Mouse (Mus musculus): ENCODE measurements around the gene Mpzl2. TPM values are rescaled to one million over a fixed set of nuclear protein-coding genes. Genes with fewer than 3 reads are reported as not detected.

Mpzl2 gene
- total and polyA plus RNA-seq, 3 experiments, result 0.08 to 0.39 TPM; not detected in 1

DNA sequence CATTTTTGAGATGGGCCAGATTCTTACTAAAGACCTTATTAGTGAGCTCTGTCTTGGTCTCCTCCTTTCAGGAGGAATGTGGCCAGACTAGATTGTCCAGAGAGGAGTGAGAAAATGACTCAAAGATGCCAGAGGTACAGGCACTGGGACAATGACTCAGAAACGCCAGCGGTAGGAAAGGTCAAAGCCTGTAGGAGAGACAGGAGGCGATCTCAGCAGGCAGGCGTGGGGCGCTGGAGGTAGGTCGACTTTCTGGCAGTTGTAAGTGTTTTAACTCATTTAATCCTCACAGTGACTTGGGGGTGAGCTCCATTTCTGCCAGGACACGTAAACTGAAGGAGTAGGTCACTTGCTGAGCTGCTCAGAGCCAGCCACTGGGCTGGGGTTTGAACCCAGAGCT is 20.6 kb downstream of the Mpzl2 start:
- H3K27me3 ChIP-seq (ENCODE audit: control insufficient read depth in 1 of 2, insufficient read depth in 2 of 2, low read length in 2 of 2), result peaks cover 27 to 40% of the 10 kb centered on the region in 2 experiments
- H3K79me2 ChIP-seq (ENCODE audit: control insufficient read depth, insufficient read depth, low read length, poor library complexity), result no peaks in the 10 kb centered on the region
- no peak for TF ChIP-seq GATA1 (IDR thresholded peaks at IDR 0.05; ENCODE audit: low read depth, low read length)
- H3K4me1 ChIP-seq (ENCODE audit: control insufficient read depth in 1 of 2, insufficient read depth in 2 of 2, low read length in 2 of 2), result no peaks in the 10 kb centered on the region
- no peak for DNase-seq (ENCODE audit: low read depth, low spot score)
- H3K36me3 ChIP-seq (ENCODE audit: control insufficient read depth in 1 of 2, insufficient read depth in 2 of 2, low read length in 2 of 2), result no peaks in the 10 kb centered on the region
- no peak overlapping the region for H3K27ac ChIP-seq (ENCODE audit: control insufficient read depth, low read depth, low read length)
- no peaks in the 10 kb centered on the region for H3K9me3 ChIP-seq (replicated peaks; ENCODE audit: insufficient read depth, low read length)
- no peak overlapping the region for H3K9ac ChIP-seq (ENCODE audit: control insufficient read depth, low read depth, low read length, poor library complexity, severe bottlenecking)
- no peak overlapping the region for H3K4me3 ChIP-seq (ENCODE audit: control insufficient read depth in 1 of 2, insufficient read depth in 1 of 2, low read depth in 2 of 2, low read length in 2 of 2)

DNA sequence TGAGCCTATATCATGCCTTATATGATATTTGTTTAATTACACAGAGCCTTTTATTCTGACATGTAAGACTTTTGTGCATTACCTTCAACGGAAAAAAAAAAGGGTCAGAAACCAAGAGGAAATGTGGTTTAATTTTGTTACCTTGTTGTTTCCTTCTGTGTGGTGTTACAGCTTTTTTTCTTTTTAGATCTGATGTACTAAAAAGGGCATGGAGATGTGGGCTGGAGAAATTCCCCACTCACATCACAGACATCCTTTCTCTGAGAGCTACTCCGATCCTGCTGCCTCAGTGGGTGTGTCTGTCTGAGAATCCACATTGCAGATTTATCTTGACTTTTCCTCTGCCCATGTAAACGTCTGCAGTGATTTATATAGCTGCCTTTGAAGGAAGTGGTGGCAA is 23.1 kb downstream of the Mpzl2 start:
- Histone ChIP-seq H3K9ac (ENCODE audit: control insufficient read depth, low read depth, low read length, poor library complexity, severe bottlenecking) (no peak overlapping the region), H3K79me2 (ENCODE audit: control insufficient read depth, insufficient read depth, low read length, poor library complexity) (no peaks in the 10 kb centered on the region), H3K36me3 (ENCODE audit: control insufficient read depth in 1 of 2, insufficient read depth in 2 of 2, low read length in 2 of 2) (no peaks in the 10 kb centered on the region), H3K4me3 (ENCODE audit: control insufficient read depth in 1 of 2, insufficient read depth in 1 of 2, low read depth in 2 of 2, low read length in 2 of 2) (no peak overlapping the region), H3K27ac (ENCODE audit: control insufficient read depth, low read depth, low read length) (no peak overlapping the region), H3K27me3 (ENCODE audit: control insufficient read depth in 1 of 2, insufficient read depth in 2 of 2, low read length in 2 of 2) (peaks cover 28 to 43% of the 10 kb centered on the region in 2 experiments), H3K4me1 (ENCODE audit: control insufficient read depth in 1 of 2, insufficient read depth in 2 of 2, low read length in 2 of 2) (no peaks in the 10 kb centered on the region), H3K9me3 (replicated peaks; ENCODE audit: insufficient read depth, low read length) (no peaks in the 10 kb centered on the region)
- no peak for TF ChIP-seq POLR2AphosphoS2 (IDR thresholded peaks at IDR 0.05; ENCODE audit: low read length)
- TF ChIP-seq NELFE (IDR thresholded peaks at IDR 0.05; ENCODE audit: low read depth, low read length), result no peak
- no peak for TF ChIP-seq TAL1 (IDR thresholded peaks at IDR 0.05; ENCODE audit: low read length)
- no peak for TF ChIP-seq ZNF384 (IDR thresholded peaks at IDR 0.05; ENCODE audit: low read depth, low read length)
- no peak for TF ChIP-seq JUND (IDR thresholded peaks at IDR 0.05; ENCODE audit: low read depth, low read length)
- TF ChIP-seq CHD1 (IDR thresholded peaks at IDR 0.05; ENCODE audit: low read depth, low read length), result no peak
- no peak for TF ChIP-seq NRF1 (IDR thresholded peaks at IDR 0.05; ENCODE audit: insufficient read depth, low read depth, low read length, poor library complexity, severe bottlenecking)
- no peak for TF ChIP-seq MEF2A (IDR thresholded peaks at IDR 0.05; ENCODE audit: extremely low read depth, insufficient replicate concordance, low read depth, low read length, poor library complexity, severe bottlenecking)
- TF ChIP-seq MAFK (IDR thresholded peaks at IDR 0.05; ENCODE audit: borderline replicate concordance, low read depth, low read length), result no peak
- no peak for TF ChIP-seq MXI1 (IDR thresholded peaks at IDR 0.05; ENCODE audit: low read depth, low read length)
- TF ChIP-seq ZC3H11A (IDR thresholded peaks at IDR 0.05; ENCODE audit: low read depth, low read length), result no peak
- TF ChIP-seq GATA1 (IDR thresholded peaks at IDR 0.05; ENCODE audit: low read depth, low read length), result no peak
- TF ChIP-seq USF1 (IDR thresholded peaks at IDR 0.05; ENCODE audit: low read depth, low read length), result no peak
- no peak for TF ChIP-seq USF2 (IDR thresholded peaks at IDR 0.05; ENCODE audit: borderline replicate concordance in 1 of 2, insufficient read depth in 1 of 2, low read depth in 1 of 2, low read length in 2 of 2)
- DNase-seq (ENCODE audit: low read depth, low spot score), result no peak

DNA sequence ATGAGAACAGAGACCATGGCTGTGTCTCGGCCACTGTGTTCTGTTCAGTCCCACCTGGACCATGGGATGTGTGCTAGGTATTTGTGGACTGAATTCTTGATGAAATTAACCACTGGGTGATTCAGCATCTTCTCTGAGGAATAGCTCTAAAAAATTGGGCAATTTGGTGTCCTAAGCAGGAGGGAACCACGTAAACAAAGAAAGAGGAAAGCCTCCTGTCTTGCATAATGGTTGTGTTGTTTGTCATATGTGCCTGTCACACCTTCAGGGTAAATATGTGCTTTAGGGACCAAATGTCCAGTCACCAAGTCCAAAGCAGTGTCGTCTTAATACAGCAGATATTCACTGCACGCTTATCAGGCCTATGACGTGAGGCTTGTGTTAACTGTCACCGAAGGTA is 24.8 kb downstream of the Mpzl2 start:
- Histone ChIP-seq H3K79me2 (ENCODE audit: control insufficient read depth, insufficient read depth, low read length, poor library complexity) (no peaks in the 10 kb centered on the region), H3K27ac (ENCODE audit: control insufficient read depth, low read depth, low read length) (no peak overlapping the region), H3K36me3 (ENCODE audit: control insufficient read depth in 1 of 2, insufficient read depth in 2 of 2, low read length in 2 of 2) (no peaks in the 10 kb centered on the region), H3K9ac (ENCODE audit: control insufficient read depth, low read depth, low read length, poor library complexity, severe bottlenecking) (no peak overlapping the region), H3K4me1 (ENCODE audit: control insufficient read depth in 1 of 2, insufficient read depth in 2 of 2, low read length in 2 of 2) (no peaks in the 10 kb centered on the region), H3K27me3 (ENCODE audit: control insufficient read depth in 1 of 2, insufficient read depth in 2 of 2, low read length in 2 of 2) (peaks cover 25 to 40% of the 10 kb centered on the region in 2 experiments), H3K9me3 (replicated peaks; ENCODE audit: insufficient read depth, low read length) (no peaks in the 10 kb centered on the region), H3K4me3 (ENCODE audit: control insufficient read depth in 1 of 2, insufficient read depth in 1 of 2, low read depth in 2 of 2, low read length in 2 of 2) (no peak overlapping the region)
- TF ChIP-seq MAZ (IDR thresholded peaks at IDR 0.05; ENCODE audit: low read depth, low read length) (no peak), CHD1 (IDR thresholded peaks at IDR 0.05; ENCODE audit: low read depth, low read length) (no peak), RAD21 (IDR thresholded peaks at IDR 0.05; ENCODE audit: low read depth, low read length) (no peak), TCF12 (IDR thresholded peaks at IDR 0.05; ENCODE audit: low read depth, low read length) (no peak), TBP (IDR thresholded peaks at IDR 0.05; ENCODE audit: low read depth, low read length) (no peak), HCFC1 (IDR thresholded peaks at IDR 0.05; ENCODE audit: low read depth, low read length) (no peak), USF1 (IDR thresholded peaks at IDR 0.05; ENCODE audit: low read depth, low read length) (no peak), GATA1 (IDR thresholded peaks at IDR 0.05; ENCODE audit: low read depth, low read length) (no peak), SMC3 (IDR thresholded peaks at IDR 0.05; ENCODE audit: low read depth, low read length) (no peak), ZMIZ1 (IDR thresholded peaks at IDR 0.05; ENCODE audit: low read depth, low read length) (no peak), ZNF384 (IDR thresholded peaks at IDR 0.05; ENCODE audit: low read depth, low read length) (no peak), UBTF (IDR thresholded peaks at IDR 0.05; ENCODE audit: borderline replicate concordance, insufficient read depth, low read depth, low read length) (no peak), POLR2AphosphoS2 (IDR thresholded peaks at IDR 0.05; ENCODE audit: low read length) (no peak), BHLHE40 (IDR thresholded peaks at IDR 0.05; ENCODE audit: borderline replicate concordance, low read depth, low read length) (no peak), POLR2AphosphoS5 (IDR thresholded peaks at IDR 0.05; ENCODE audit: borderline replicate concordance, low read depth, low read length) (no peak), GABPA (IDR thresholded peaks at IDR 0.05; ENCODE audit: low read depth, low read length) (no peak)
- DNase-seq (ENCODE audit: low read depth, low spot score), result no peak
